Mouse (Mus musculus): ENCODE results near the gene Gm5741. TPM values are rescaled to one million over a fixed set of nuclear protein-coding genes. Genes with fewer than 3 reads are reported as not detected.
A peak's percentile ranks its signal among the peaks of the same experiment; 100 is the strongest.

The Gm5741 gene
- polyA plus RNA-seq, 2 experiments, result 0.74 to 0.99 TPM

- no peaks in the 10 kb centered on the region for H3K27me3 ChIP-seq (ENCODE audit: control insufficient read depth, insufficient read depth, low read length)
- H3K27ac ChIP-seq (replicated peaks; ENCODE audit: low read depth, low read length), result peak within 1 kb of the TSS; percentile 88
- TF ChIP-seq POLR2A (IDR thresholded peaks at IDR 0.05; ENCODE audit: borderline replicate concordance, extremely low read depth, insufficient read depth, insufficient read length), result no peak
- 6% methylated on average over 30 of the region's 30 CpGs for WGBS
- peak; percentile 95 for ATAC-seq (ENCODE audit: low FRiP score, low read depth)
- H3K4me2 ChIP-seq (replicated peaks; ENCODE audit: low read depth, low read length, severe bottlenecking), result peak within 1 kb of the TSS; percentile 89
- peak within 1 kb of the TSS; percentile 100 for H3K4me3 ChIP-seq (replicated peaks; ENCODE audit: low read length)
- peak; percentile 93 for DNase-seq (ENCODE audit: low spot score)
- peaks cover 32% of the 10 kb centered on the region for H3K36me3 ChIP-seq (ENCODE audit: control insufficient read depth, insufficient read depth, low read length)
- H3K4me1 ChIP-seq (ENCODE audit: control insufficient read depth, insufficient read depth, low read length), result peaks cover 30% of the 10 kb centered on the region
- no peaks in the 10 kb centered on the region for H3K9me3 ChIP-seq (ENCODE audit: control insufficient read depth, low read length)
- H3K9ac ChIP-seq (ENCODE audit: low read depth, low read length, severe bottlenecking), result peak within 1 kb of the TSS; percentile 72
Measured at GRCm38 (mm10) chr8:85025098-85025932, 42.5 kb downstream of the Gm5741 start, which contains the start of gene Asna1. Gene Asna1 (minus strand): TSS chr8:85025281.

- H3K4me1 ChIP-seq (ENCODE audit: control insufficient read depth, insufficient read depth, low read length), result peaks cover 27% of the 10 kb centered on the region
- no peak overlapping the region for H3K27ac ChIP-seq (replicated peaks; ENCODE audit: low read depth, low read length)
- H3K9ac ChIP-seq (ENCODE audit: low read depth, low read length, severe bottlenecking), result no peak overlapping the region
- H3K27me3 ChIP-seq (ENCODE audit: control insufficient read depth, insufficient read depth, low read length), result no peaks in the 10 kb centered on the region
- no peaks in the 10 kb centered on the region for H3K9me3 ChIP-seq (ENCODE audit: control insufficient read depth, low read length)
- WGBS, result 92% methylated on average over 3 of the region's 3 CpGs
- DNase-seq (ENCODE audit: low spot score) (no peak), ATAC-seq (ENCODE audit: low FRiP score, low read depth) (no peak)
- peak overlapping the region; percentile 86 for H3K4me3 ChIP-seq (replicated peaks; ENCODE audit: low read length)
- peak overlapping the region; percentile 89; the same call in 1 of the 2 replicates for H3K4me2 ChIP-seq (replicated peaks; ENCODE audit: low read depth, low read length, severe bottlenecking)
- peaks cover 34% of the 10 kb centered on the region for H3K36me3 ChIP-seq (ENCODE audit: control insufficient read depth, insufficient read depth, low read length)
- no peak for TF ChIP-seq POLR2A (IDR thresholded peaks at IDR 0.05; ENCODE audit: borderline replicate concordance, extremely low read depth, insufficient read depth, insufficient read length)
Measured at GRCm38 (mm10) chr8:85023846-85024245, 43.9 kb downstream of the Gm5741 start.

- no peak overlapping the region for H3K4me3 ChIP-seq (replicated peaks; ENCODE audit: low read length)
- H3K36me3 ChIP-seq (ENCODE audit: control insufficient read depth, insufficient read depth, low read length), result peaks cover 47% of the 10 kb centered on the region
- H3K9me3 ChIP-seq (ENCODE audit: control insufficient read depth, low read length), result no peaks in the 10 kb centered on the region
- TF ChIP-seq POLR2A (IDR thresholded peaks at IDR 0.05; ENCODE audit: borderline replicate concordance, extremely low read depth, insufficient read depth, insufficient read length), result no peak
- DNase-seq (ENCODE audit: low spot score), result no peak
- 92% methylated on average over 3 of the region's 3 CpGs for WGBS
- H3K9ac ChIP-seq (ENCODE audit: low read depth, low read length, severe bottlenecking), result no peak overlapping the region
- ATAC-seq (ENCODE audit: low FRiP score, low read depth), result no peak
- H3K4me2 ChIP-seq (replicated peaks; ENCODE audit: low read depth, low read length, severe bottlenecking), result no peak overlapping the region
- H3K27me3 ChIP-seq (ENCODE audit: control insufficient read depth, insufficient read depth, low read length), result no peaks in the 10 kb centered on the region
- no peak overlapping the region for H3K27ac ChIP-seq (replicated peaks; ENCODE audit: low read depth, low read length)
- peaks cover 17% of the 10 kb centered on the region for H3K4me1 ChIP-seq (ENCODE audit: control insufficient read depth, insufficient read depth, low read length)
Measured at GRCm38 (mm10) chr8:85021514-85022055, 46.2 kb downstream of the Gm5741 start.

Small RNAs within 50 kb of the gene (microRNA-seq; reads per million reads assigned to microRNA genes)
- gene Gm23388 (0.69 reads per million), gene Mir7070 (1.1 reads per million)

Other genes starting within 250 kb of the Gm5741 start
- gene Dand5, start 245.2 kb downstream of the Gm5741 start, polyA plus RNA-seq (2012; rRNA removed), result 5.7 and 5.9 TPM in 2 replicates
- 6.4 and 6.9 TPM in 2 replicates for gene Dand5, start 245.2 kb downstream of the Gm5741 start, polyA plus RNA-seq (2014; fragmentation: Nextera tagmentation; extraction: Ambion mirVana)
- gene Gadd45gip1, start 236.5 kb downstream of the Gm5741 start, polyA plus RNA-seq (2012; rRNA removed), result 39.8 and 45.6 TPM in 2 replicates
- gene Gadd45gip1, start 236.5 kb downstream of the Gm5741 start, polyA plus RNA-seq (2014; fragmentation: Nextera tagmentation; extraction: Ambion mirVana), result 43.2 and 44.9 TPM in 2 replicates
- gene Rad23a, start 227.3 kb downstream of the Gm5741 start, polyA plus RNA-seq (2012; rRNA removed), result 82.0 and 82.4 TPM in 2 replicates
- 104 and 109 TPM in 2 replicates for gene Rad23a, start 227.3 kb downstream of the Gm5741 start, polyA plus RNA-seq (2014; fragmentation: Nextera tagmentation; extraction: Ambion mirVana)
- 575 and 831 TPM in 2 replicates for gene Calr, start 221.0 kb downstream of the Gm5741 start, polyA plus RNA-seq (2012; rRNA removed)
- gene Calr, start 221.0 kb downstream of the Gm5741 start, polyA plus RNA-seq (2014; fragmentation: Nextera tagmentation; extraction: Ambion mirVana), result 802 and 827 TPM in 2 replicates
- 105 and 123 TPM in 2 replicates for gene Farsa, start 211.0 kb downstream of the Gm5741 start, polyA plus RNA-seq (2012; rRNA removed)
- 78.4 and 81.2 TPM in 2 replicates for gene Farsa, start 211.0 kb downstream of the Gm5741 start, polyA plus RNA-seq (2014; fragmentation: Nextera tagmentation; extraction: Ambion mirVana)
- 30.5 and 36.9 TPM in 2 replicates for gene Syce2, start 195.9 kb downstream of the Gm5741 start, polyA plus RNA-seq (2012; rRNA removed)
- gene Syce2, start 195.9 kb downstream of the Gm5741 start, polyA plus RNA-seq (2014; fragmentation: Nextera tagmentation; extraction: Ambion mirVana), result 75.3 and 78.4 TPM in 2 replicates
- 45.8 and 58.9 TPM in 2 replicates for gene Gcdh, start 174.1 kb downstream of the Gm5741 start, polyA plus RNA-seq (2012; rRNA removed)
- 29.8 and 34.5 TPM in 2 replicates for gene Gcdh, start 174.1 kb downstream of the Gm5741 start, polyA plus RNA-seq (2014; fragmentation: Nextera tagmentation; extraction: Ambion mirVana)
- 2.5 and 3.0 TPM in 2 replicates for gene Klf1, start 166.1 kb downstream of the Gm5741 start, polyA plus RNA-seq (2012; rRNA removed)
- 1.4 and 2.0 TPM in 2 replicates for gene Klf1, start 166.1 kb downstream of the Gm5741 start, polyA plus RNA-seq (2014; fragmentation: Nextera tagmentation; extraction: Ambion mirVana)
- gene Dnase2a, start 159.4 kb downstream of the Gm5741 start, polyA plus RNA-seq (2012; rRNA removed), result 18.5 and 20.5 TPM in 2 replicates
- 13.8 and 15.4 TPM in 2 replicates for gene Dnase2a, start 159.4 kb downstream of the Gm5741 start, polyA plus RNA-seq (2014; fragmentation: Nextera tagmentation; extraction: Ambion mirVana)
- 0.36 and 0.50 TPM in 2 replicates for gene Mast1, start 130.6 kb downstream of the Gm5741 start, polyA plus RNA-seq (2012; rRNA removed)
- 0.15 and 0.32 TPM in 2 replicates for gene Mast1, start 130.6 kb downstream of the Gm5741 start, polyA plus RNA-seq (2014; fragmentation: Nextera tagmentation; extraction: Ambion mirVana)
- gene Rtbdn, start 121.0 kb downstream of the Gm5741 start, polyA plus RNA-seq (2012; rRNA removed), result not detected in 2 replicates
- gene Rtbdn, start 121.0 kb downstream of the Gm5741 start, polyA plus RNA-seq (2014; fragmentation: Nextera tagmentation; extraction: Ambion mirVana), result not detected in 2 replicates
- 2.0 TPM in 1 of 2 replicates, not detected in the other for gene Gm49661, start 98.5 kb downstream of the Gm5741 start, polyA plus RNA-seq (2012; rRNA removed)
- gene Gm49661, start 98.5 kb downstream of the Gm5741 start, polyA plus RNA-seq (2014; fragmentation: Nextera tagmentation; extraction: Ambion mirVana), result not detected in 2 replicates
- gene Prdx2, start 98.4 kb downstream of the Gm5741 start, polyA plus RNA-seq (2012; rRNA removed), result 387 and 405 TPM in 2 replicates
- gene Prdx2, start 98.4 kb downstream of the Gm5741 start, polyA plus RNA-seq (2014; fragmentation: Nextera tagmentation; extraction: Ambion mirVana), result 839 and 877 TPM in 2 replicates
- gene Rnaseh2a, start 98.2 kb downstream of the Gm5741 start, polyA plus RNA-seq (2012; rRNA removed), result 58.6 and 60.8 TPM in 2 replicates
- gene Rnaseh2a, start 98.2 kb downstream of the Gm5741 start, polyA plus RNA-seq (2014; fragmentation: Nextera tagmentation; extraction: Ambion mirVana), result 87.6 and 90.8 TPM in 2 replicates
- gene Junb, start 89.3 kb downstream of the Gm5741 start, polyA plus RNA-seq (2012; rRNA removed), result 11.3 and 16.4 TPM in 2 replicates
- gene Junb, start 89.3 kb downstream of the Gm5741 start, polyA plus RNA-seq (2014; fragmentation: Nextera tagmentation; extraction: Ambion mirVana), result 16.9 and 18.0 TPM in 2 replicates
- gene Hook2, start 77.4 kb downstream of the Gm5741 start, polyA plus RNA-seq (2012; rRNA removed), result 15.1 and 17.7 TPM in 2 replicates
- gene Hook2, start 77.4 kb downstream of the Gm5741 start, polyA plus RNA-seq (2014; fragmentation: Nextera tagmentation; extraction: Ambion mirVana), result 17.4 and 18.1 TPM in 2 replicates
- 0.08 and 0.15 TPM in 2 replicates for gene Best2, start 53.5 kb downstream of the Gm5741 start, polyA plus RNA-seq (2012; rRNA removed)
- gene Best2, start 53.5 kb downstream of the Gm5741 start, polyA plus RNA-seq (2014; fragmentation: Nextera tagmentation; extraction: Ambion mirVana), result not detected in 2 replicates
- gene Asna1, start 42.7 kb downstream of the Gm5741 start, polyA plus RNA-seq (2012; rRNA removed), result 173 and 207 TPM in 2 replicates
- 95.0 and 98.0 TPM in 2 replicates for gene Asna1, start 42.7 kb downstream of the Gm5741 start, polyA plus RNA-seq (2014; fragmentation: Nextera tagmentation; extraction: Ambion mirVana)
- gene Trir, start 41.2 kb downstream of the Gm5741 start, polyA plus RNA-seq (2012; rRNA removed), result 163 and 168 TPM in 2 replicates
- gene Trir, start 41.2 kb downstream of the Gm5741 start, polyA plus RNA-seq (2014; fragmentation: Nextera tagmentation; extraction: Ambion mirVana), result 135 and 156 TPM in 2 replicates
- 89.9 and 112 TPM in 2 replicates for gene Tnpo2, start 31.1 kb downstream of the Gm5741 start, polyA plus RNA-seq (2012; rRNA removed)
- gene Tnpo2, start 31.1 kb downstream of the Gm5741 start, polyA plus RNA-seq (2014; fragmentation: Nextera tagmentation; extraction: Ambion mirVana), result 16.9 and 18.0 TPM in 2 replicates
- gene Fbxw9, start 7.9 kb downstream of the Gm5741 start, polyA plus RNA-seq (2012; rRNA removed), result 51.0 and 73.3 TPM in 2 replicates
- gene Fbxw9, start 7.9 kb downstream of the Gm5741 start, polyA plus RNA-seq (2014; fragmentation: Nextera tagmentation; extraction: Ambion mirVana), result 28.6 and 30.5 TPM in 2 replicates
- gene Dhps, start 3.8 kb upstream of the Gm5741 start, polyA plus RNA-seq (2012; rRNA removed), result 44.9 and 46.9 TPM in 2 replicates
- 46.1 and 47.7 TPM in 2 replicates for gene Dhps, start 3.8 kb upstream of the Gm5741 start, polyA plus RNA-seq (2014; fragmentation: Nextera tagmentation; extraction: Ambion mirVana)
- 87.2 and 112 TPM in 2 replicates for gene Wdr83os, start 12.8 kb upstream of the Gm5741 start, polyA plus RNA-seq (2012; rRNA removed)
- 138 and 139 TPM in 2 replicates for gene Wdr83os, start 12.8 kb upstream of the Gm5741 start, polyA plus RNA-seq (2014; fragmentation: Nextera tagmentation; extraction: Ambion mirVana)
- gene Wdr83, start 13.3 kb upstream of the Gm5741 start, polyA plus RNA-seq (2012; rRNA removed), result 53.2 and 58.4 TPM in 2 replicates
- 36.8 and 38.4 TPM in 2 replicates for gene Wdr83, start 13.3 kb upstream of the Gm5741 start, polyA plus RNA-seq (2014; fragmentation: Nextera tagmentation; extraction: Ambion mirVana)
- gene Man2b1, start 15.3 kb upstream of the Gm5741 start, polyA plus RNA-seq (2012; rRNA removed), result 46.7 and 54.1 TPM in 2 replicates
- gene Man2b1, start 15.3 kb upstream of the Gm5741 start, polyA plus RNA-seq (2014; fragmentation: Nextera tagmentation; extraction: Ambion mirVana), result 32.9 and 34.2 TPM in 2 replicates
- 1.8 and 2.4 TPM in 2 replicates for gene Zfp791, start 55.1 kb upstream of the Gm5741 start, polyA plus RNA-seq (2012; rRNA removed)
- 0.77 and 1.8 TPM in 2 replicates for gene Zfp791, start 55.1 kb upstream of the Gm5741 start, polyA plus RNA-seq (2014; fragmentation: Nextera tagmentation; extraction: Ambion mirVana)
- not detected in 2 replicates for gene Cks1brt, start 83.9 kb upstream of the Gm5741 start, polyA plus RNA-seq (2012; rRNA removed)
- gene Cks1brt, start 83.9 kb upstream of the Gm5741 start, polyA plus RNA-seq (2014; fragmentation: Nextera tagmentation; extraction: Ambion mirVana), result not detected in 2 replicates
- gene Olfr371, start 158.0 kb upstream of the Gm5741 start, polyA plus RNA-seq (2012; rRNA removed), result not detected in 2 replicates
- not detected in 2 replicates for gene Olfr371, start 158.0 kb upstream of the Gm5741 start, polyA plus RNA-seq (2014; fragmentation: Nextera tagmentation; extraction: Ambion mirVana)
- 77.6 and 99.3 TPM in 2 replicates for gene Orc6, start 231.7 kb upstream of the Gm5741 start, polyA plus RNA-seq (2012; rRNA removed)
- gene Orc6, start 231.7 kb upstream of the Gm5741 start, polyA plus RNA-seq (2014; fragmentation: Nextera tagmentation; extraction: Ambion mirVana), result 95.2 and 99.2 TPM in 2 replicates
- gene Vps35, start 231.8 kb upstream of the Gm5741 start, polyA plus RNA-seq (2012; rRNA removed), result 52.5 and 61.9 TPM in 2 replicates
- 123 and 125 TPM in 2 replicates for gene Vps35, start 231.8 kb upstream of the Gm5741 start, polyA plus RNA-seq (2014; fragmentation: Nextera tagmentation; extraction: Ambion mirVana)

All from limb, embryonic 14.5 days (tissue).